Mouse (Mus musculus) stomach, postnatal 0 days (tissue): ENCODE measurements around the gene Mrpl20. TPM values are rescaled to one million over a fixed set of nuclear protein-coding genes. Genes with fewer than 3 reads are reported as not detected.

ENCODE experiments used
- ATAC-seq: fragments of 200-750 bp; cut with Nextera tagmentation; 2 replicates; pipeline ENCODE4 v1.8.0; 2017; ENCODE audit not compliant: low FRiP score, low TSS enrichment
- DNase-seq: peaks from one replicate; pipeline ENCODE4 v3.0.0-alpha.2; 2016; ENCODE audit warnings: low spot score
- H3K27ac ChIP-seq: fragments of 300-500 bp; sonication (generic); replicated peaks from 2 replicates; pipeline ENCODE4 v1.5.1; 2014; ENCODE audit warnings: mild to moderate bottlenecking, control low read depth
- H3K27me3 ChIP-seq: fragments of 300-500 bp; sonication (generic); 2 replicates; pipeline ENCODE4 v1.6.1; 2014; ENCODE audit warnings: low read length; ENCODE audit not compliant: control insufficient read depth, insufficient read depth
- H3K36me3 ChIP-seq: fragments of 300-500 bp; sonication (generic); 2 replicates; pipeline ENCODE4 v1.6.1; 2014; ENCODE audit warnings: low read length, mixed read lengths; ENCODE audit not compliant: control insufficient read depth, insufficient read depth
- H3K4me1 ChIP-seq: fragments of 300-500 bp; sonication (generic); replicated peaks from 2 replicates; pipeline ENCODE4 v1.6.1; 2014; ENCODE audit warnings: antibody characterized with exemption; ENCODE audit not compliant: control insufficient read depth, insufficient read depth
- H3K4me2 ChIP-seq: fragments of 300-500 bp; sonication (generic); replicated peaks from 2 replicates; pipeline ENCODE4 v1.6.1; 2014; ENCODE audit warnings: low read depth, mild to moderate bottlenecking, control low read depth, moderate library complexity
- H3K4me3 ChIP-seq: fragments of 300-500 bp; sonication (generic); 2 replicates; pipeline ENCODE4 v1.5.1; 2014; ENCODE audit warnings: low read depth, low read length, control low read depth
- H3K9ac ChIP-seq: fragments of 300-500 bp; sonication (generic); 2 replicates; pipeline ENCODE4 v1.6.1; 2014; ENCODE audit warnings: mild to moderate bottlenecking, low read length, control low read depth, mixed read lengths
- H3K9me3 ChIP-seq: fragments of 300-500 bp; sonication (generic); 2 replicates; pipeline ENCODE4 v1.6.1; 2016; ENCODE audit warnings: low read length; ENCODE audit not compliant: control insufficient read depth
- CTCF ChIP-seq: IDR thresholded peaks from 2 replicates; pipeline ENCODE4 v1.5.1; 2016; ENCODE audit warnings: antibody characterized with exemption, low read depth, mild to moderate bottlenecking, moderate library complexity
- EP300 ChIP-seq: optimal IDR thresholded peaks from 2 replicates; pipeline ENCODE3; 2016; ENCODE audit warnings: antibody characterized with exemption
- WGBS: fragments of 180-500 bp; shearing (Covaris S2); extraction: QIAGEN DNeasy Blood & Tissue Kit; methylation state at CpG from one replicate; pipeline ENCODE4 v1.1.7; 2014; 5-methylcytosine and 5-hydroxymethylcytosine counted together
- polyA plus RNA-seq: library from polyadenylated mRNA; unstranded; fragments of >200 nt; fragmentation: Nextera tagmentation; extraction: Ambion mirVana; gene quantifications from 2 replicates; pipeline ENCODE4 v1.2.1, GENCODE M21; 2015

Gene Mrpl20
- polyA plus RNA-seq, 1 experiment from 2014 or later: 240 TPM

DNA sequence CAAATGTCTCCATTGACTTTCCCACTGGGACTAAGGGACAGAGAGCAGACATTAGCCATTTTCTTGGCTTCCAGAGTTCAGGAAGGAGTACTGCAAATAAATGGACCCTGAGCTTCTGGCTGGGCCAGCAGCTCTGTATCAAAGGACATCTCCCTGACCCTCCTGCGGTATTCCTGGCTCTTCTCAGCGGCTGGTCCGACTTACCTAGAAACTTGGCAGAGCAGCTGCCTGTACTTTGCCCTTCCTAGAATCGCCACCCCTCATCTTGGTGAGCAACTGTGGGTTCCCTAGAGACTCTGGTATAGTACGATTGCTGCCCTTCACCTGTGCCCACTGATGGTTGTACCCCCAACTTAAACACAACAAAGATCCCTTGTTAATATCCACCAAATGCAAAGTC is 40.6 kb downstream of the Mrpl20 start:
- Histone ChIP-seq H3K36me3 (peaks cover 4% of the 10 kb centered on the region; the same call in 1 of the 2 replicates), H3K4me3 (no peak overlapping the region), H3K27me3 (no peaks in the 10 kb centered on the region), H3K27ac (no peak overlapping the region), H3K9ac (no peak overlapping the region), H3K9me3 (no peaks in the 10 kb centered on the region), H3K4me1 (peaks cover 6% of the 10 kb centered on the region; the same call in 1 of the 2 replicates), H3K4me2 (no peak overlapping the region)
- WGBS: 94% methylated on average over 5 of the region's 5 CpGs
- TF ChIP-seq CTCF (no peak), EP300 (no peak)
- DNase-seq (no peak), ATAC-seq (no peak)

DNA sequence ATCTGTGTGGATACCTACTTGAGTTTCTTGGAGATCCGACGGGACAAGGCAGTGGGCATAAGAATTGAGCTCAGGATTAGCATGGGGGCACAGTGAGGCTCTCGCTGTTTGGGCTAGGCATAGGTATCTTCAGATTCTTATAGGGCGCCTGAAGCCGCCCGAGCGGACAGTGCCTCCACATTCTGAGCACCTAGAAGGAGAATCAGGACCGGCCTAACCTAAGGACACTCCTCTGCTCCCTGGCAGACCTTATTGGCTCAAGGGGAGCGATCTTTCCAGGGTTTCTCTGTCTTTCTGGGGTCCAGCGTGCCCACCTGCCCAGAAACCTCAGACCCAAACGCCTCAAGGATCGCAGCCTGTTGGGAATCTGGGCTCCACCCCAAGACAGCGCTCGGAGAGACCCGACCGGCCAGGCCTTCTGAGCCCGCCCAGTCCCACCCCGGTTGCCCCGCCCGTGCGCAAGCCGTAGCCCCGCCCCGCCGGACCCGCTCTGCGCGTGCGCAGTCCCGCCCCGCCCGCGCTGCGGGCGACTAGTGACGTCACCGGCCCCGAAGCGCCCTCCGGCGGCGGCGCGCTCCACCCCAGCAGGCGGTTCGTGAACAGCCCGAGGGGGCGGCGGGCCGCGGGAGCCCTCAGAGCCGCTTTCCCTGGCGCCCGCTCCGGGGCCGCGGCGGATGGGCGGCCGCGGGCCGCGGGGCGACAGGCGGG is 44.3 kb downstream of the Mrpl20 start, which contains the start of gene Dvl1:
Dvl1 (plus strand) TSS at position 532 of the 708 bp plus-strand sequence.
- peaks cover 4% of the 10 kb centered on the region; the same call in 1 of the 2 replicates for H3K36me3 ChIP-seq
- peaks cover 8% of the 10 kb centered on the region for H3K4me1 ChIP-seq
- H3K9ac ChIP-seq: peak within 1 kb of the TSS; percentile 91
- no peaks in the 10 kb centered on the region for H3K9me3 ChIP-seq
- 2% methylated on average over 43 of the region's 65 CpGs for WGBS
- H3K27ac ChIP-seq: peak within 1 kb of the TSS; percentile 81
- ATAC-seq (peak; percentile 89), DNase-seq (peak; percentile 95)
- H3K4me2 ChIP-seq: peak within 1 kb of the TSS; percentile 89
- TF ChIP-seq CTCF (peak; percentile 63), EP300 (no peak)
- peak within 1 kb of the TSS; percentile 71 for H3K4me3 ChIP-seq
- no peaks in the 10 kb centered on the region for H3K27me3 ChIP-seq

DNA sequence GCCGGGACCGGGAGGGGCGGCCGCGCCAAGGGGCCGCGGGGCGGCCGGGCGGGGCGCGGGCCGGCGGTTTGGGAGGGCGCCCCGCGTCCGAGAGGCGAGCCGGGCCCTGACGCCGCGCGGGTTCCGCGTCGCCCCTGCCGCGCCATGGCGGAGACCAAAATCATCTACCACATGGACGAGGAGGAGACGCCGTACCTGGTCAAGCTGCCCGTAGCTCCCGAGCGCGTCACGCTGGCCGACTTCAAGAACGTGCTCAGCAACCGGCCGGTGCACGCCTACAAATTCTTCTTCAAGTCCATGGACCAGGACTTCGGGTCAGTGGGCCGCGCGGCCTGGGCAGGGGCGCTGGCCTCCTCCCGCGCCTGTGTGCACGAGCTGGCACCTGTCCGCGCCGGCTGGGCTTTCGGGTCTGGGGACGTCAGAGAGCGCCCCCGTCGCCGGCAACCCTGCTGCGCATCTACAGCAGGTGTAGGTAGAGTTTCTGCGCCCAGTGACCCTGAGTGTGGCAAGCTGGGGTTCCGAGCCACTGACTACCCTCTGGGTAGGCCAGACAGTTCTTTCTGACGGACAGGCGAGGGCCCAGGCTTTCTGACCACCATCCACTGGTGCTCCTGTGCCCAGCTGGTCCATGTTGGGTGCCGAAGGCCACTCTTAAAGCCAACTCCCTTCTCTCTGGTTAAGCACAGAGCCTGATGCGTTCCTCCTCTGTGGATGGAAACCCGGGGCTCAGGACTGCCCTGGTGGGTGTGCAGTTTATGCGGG is 45.1 kb downstream of the Mrpl20 start:
- H3K36me3 ChIP-seq: peaks cover 4% of the 10 kb centered on the region; the same call in 1 of the 2 replicates
- ATAC-seq (peak; percentile 19), DNase-seq (peak; percentile 64)
- H3K9me3 ChIP-seq: no peaks in the 10 kb centered on the region
- TF ChIP-seq CTCF: 0 out of 2 replicates have a peak, but pooled peaks have one; percentile 7
- no peak for TF ChIP-seq EP300
- peak overlapping the region; percentile 81 for H3K27ac ChIP-seq
- H3K4me2 ChIP-seq: peak overlapping the region; percentile 89
- H3K9ac ChIP-seq: peak overlapping the region; percentile 91
- no peaks in the 10 kb centered on the region for H3K27me3 ChIP-seq
- under 1% methylated on average over 47 of the region's 69 CpGs for WGBS
- peak overlapping the region; percentile 71 for H3K4me3 ChIP-seq
- H3K4me1 ChIP-seq: peaks cover 8% of the 10 kb centered on the region

DNA sequence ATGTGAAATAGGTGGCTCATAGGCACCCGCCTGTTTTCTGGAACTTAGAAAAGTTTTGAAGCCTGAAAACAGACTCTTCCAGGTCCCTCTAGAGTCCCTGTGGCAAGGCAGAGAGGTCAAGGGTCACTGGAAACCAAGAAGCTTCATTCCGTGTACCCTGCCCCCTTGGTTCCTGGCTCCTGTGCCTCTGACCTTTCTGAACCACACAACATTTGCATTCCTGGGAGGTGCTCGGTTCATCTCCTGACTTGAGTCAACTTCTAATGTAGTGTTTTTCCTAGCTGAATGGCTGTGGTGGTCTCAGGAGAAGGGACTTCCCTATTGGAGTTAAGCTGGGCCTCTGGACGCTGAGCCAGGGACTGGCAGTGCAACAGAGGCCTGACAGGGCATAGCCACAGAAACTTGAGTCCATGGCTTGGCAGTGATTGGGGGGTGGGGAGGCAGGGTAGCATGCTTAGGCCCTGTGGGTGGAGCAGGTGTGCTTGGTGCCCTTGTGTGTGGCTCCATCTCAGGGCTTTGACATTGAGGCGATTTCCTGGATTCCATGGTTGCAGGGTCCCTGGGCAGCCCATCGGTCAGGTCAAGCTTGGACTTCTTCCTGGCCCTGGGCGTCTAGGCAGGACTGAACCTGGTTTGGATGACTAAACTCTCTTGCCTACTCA is 45.9 kb downstream of the Mrpl20 start:
- no peak for ATAC-seq
- H3K4me2 ChIP-seq: peak overlapping the region; percentile 89

DNA sequence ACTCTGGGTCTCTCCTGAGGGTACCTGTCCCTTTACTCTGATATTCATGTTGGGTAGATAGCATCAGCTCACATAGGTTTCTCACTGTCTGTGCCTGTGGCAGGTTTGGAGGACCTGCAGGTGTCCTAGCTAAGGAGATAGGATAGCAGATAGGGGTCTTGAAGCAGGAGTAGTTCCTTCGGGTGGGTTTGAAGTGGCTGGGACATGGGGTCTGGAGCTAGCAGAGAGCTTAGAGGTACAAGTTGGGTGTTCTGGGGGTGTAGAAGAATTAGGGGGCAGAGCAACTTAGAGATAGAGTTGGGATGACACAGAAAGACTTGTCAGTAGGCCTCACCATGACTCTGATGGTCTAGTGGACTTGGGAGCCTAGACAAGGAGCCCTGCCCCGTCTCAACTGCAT is 46.7 kb downstream of the Mrpl20 start:
- ATAC-seq (no peak), DNase-seq (no peak)
- no peak for TF ChIP-seq CTCF
- TF ChIP-seq EP300: no peak
- Histone ChIP-seq H3K4me3 (no peak overlapping the region), H3K9ac (no peak overlapping the region), H3K4me1 (peaks cover 8% of the 10 kb centered on the region), H3K9me3 (no peaks in the 10 kb centered on the region), H3K27ac (no peak overlapping the region), H3K4me2 (no peak overlapping the region; the same call in 1 of the 2 replicates), H3K36me3 (0 out of 2 replicates have a peak, but pooled peaks cover 3% of the 10 kb centered on the region), H3K27me3 (no peaks in the 10 kb centered on the region)
- 91% methylated on average over 2 of the region's 2 CpGs for WGBS

More for the DNA sequence above, 45.9 kb downstream of the Mrpl20 start:
- 55% methylated on average over 7 of the region's 7 CpGs for WGBS
- H3K27ac ChIP-seq: no peak overlapping the region
- no peaks in the 10 kb centered on the region for H3K27me3 ChIP-seq
- DNase-seq: no peak
- H3K36me3 ChIP-seq: no peaks in the 10 kb centered on the region
- TF ChIP-seq CTCF (no peak), EP300 (no peak)
- H3K9me3 ChIP-seq: no peaks in the 10 kb centered on the region
- H3K4me1 ChIP-seq: peaks cover 8% of the 10 kb centered on the region
- peak overlapping the region; percentile 91 for H3K9ac ChIP-seq
- H3K4me3 ChIP-seq: peak overlapping the region; percentile 71
